Mouse (Mus musculus) testis, adult 2 months (tissue): ENCODE results near the gene Lrriq1.

ENCODE experiments used
- CTCF ChIP-seq: fragments of 200-500 bp; IDR thresholded peaks from 2 replicates; pipeline ENCODE4 v1.5.1; 2012; ENCODE audit warnings: low read depth, mild to moderate bottlenecking, inconsistent platforms, low read length, moderate library complexity; ENCODE audit not compliant: control insufficient read depth, insufficient read depth, insufficient replicate concordance
- POLR2A ChIP-seq: fragments of 200-500 bp; IDR thresholded peaks from 2 replicates; pipeline ENCODE4 v1.6.1; 2012; ENCODE audit warnings: low read depth, mild to moderate bottlenecking, inconsistent platforms, low read length, moderate library complexity; ENCODE audit not compliant: control insufficient read depth

- no peak for TF ChIP-seq CTCF
- no peak for TF ChIP-seq POLR2A
Observed at GRCm38 (mm10) chr10:103086101-103086500, 150.0 kb downstream of the Lrriq1 start.
